Mouse (Mus musculus): ENCODE data around the gene Ugt1a1. TPM values are rescaled to one million over a fixed set of nuclear protein-coding genes. Genes with fewer than 3 reads are reported as not detected.

Gene Ugt1a1
- polyA plus RNA-seq, 1 experiment from 2014 or later: 1.2 TPM

DNA sequence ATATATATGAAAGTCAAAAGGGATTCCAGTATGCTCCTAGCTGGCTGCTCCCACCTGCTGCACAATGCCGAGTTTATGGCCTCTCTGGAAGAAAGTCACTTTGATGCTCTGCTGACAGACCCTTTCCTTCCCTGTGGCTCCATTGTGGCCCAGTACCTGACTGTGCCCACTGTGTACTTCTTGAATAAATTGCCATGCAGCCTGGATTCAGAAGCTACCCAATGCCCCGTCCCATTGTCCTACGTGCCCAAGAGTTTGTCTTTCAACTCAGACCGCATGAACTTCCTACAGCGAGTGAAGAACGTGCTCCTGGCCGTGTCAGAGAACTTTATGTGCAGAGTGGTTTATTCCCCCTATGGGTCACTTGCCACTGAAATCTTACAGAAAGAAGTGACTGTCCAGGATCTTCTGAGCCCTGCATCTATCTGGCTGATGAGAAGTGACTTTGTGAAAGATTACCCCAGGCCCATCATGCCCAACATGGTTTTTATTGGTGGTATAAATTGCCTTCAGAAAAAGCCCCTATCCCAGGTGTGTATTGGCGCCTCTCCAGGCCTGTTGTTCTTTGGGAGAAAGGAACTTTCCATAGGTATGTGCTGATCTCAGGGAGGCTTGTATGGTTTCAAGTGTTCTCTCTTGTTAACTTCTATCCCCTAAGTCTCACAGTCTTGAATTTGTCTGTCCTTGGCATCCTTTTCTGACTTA is 734 bp downstream of the Ugt1a1 start:
- Histone ChIP-seq H3K36me3 (no peaks in the 10 kb centered on the region), H3K4me2 (no peak overlapping the region), H3K27ac (no peak overlapping the region), H3K9me3 (replicated peaks) (peaks cover 57% of the 10 kb centered on the region), H3K4me3 (replicated peaks) (no peak overlapping the region), H3K9ac (no peak overlapping the region), H3K27me3 (no peaks in the 10 kb centered on the region), H3K4me1 (no peaks in the 10 kb centered on the region)
- WGBS: 61% methylated on average over 8 of the region's 8 CpGs
- peak; percentile 19; the same call in 1 of the 2 replicates for ATAC-seq (replicated peaks; ENCODE audit: low FRiP score)

- Histone ChIP-seq H3K9ac (no peak overlapping the region), H3K9me3 (replicated peaks) (peaks cover 59% of the 10 kb centered on the region), H3K4me1 (no peaks in the 10 kb centered on the region), H3K27ac (no peak overlapping the region), H3K36me3 (no peaks in the 10 kb centered on the region), H3K27me3 (no peaks in the 10 kb centered on the region), H3K4me2 (no peak overlapping the region), H3K4me3 (replicated peaks) (no peak overlapping the region)
- 81% methylated on average over 1 of the region's 1 CpGs for WGBS
- ATAC-seq (replicated peaks; ENCODE audit: low FRiP score): no peak
These were observed 1.3 kb downstream of the Ugt1a1 start for GRCm38 (mm10) chr1:88213061-88213460.

- 76% methylated on average over 2 of the region's 2 CpGs for WGBS
- Histone ChIP-seq H3K36me3 (no peaks in the 10 kb centered on the region), H3K4me2 (no peak overlapping the region), H3K9ac (no peak overlapping the region), H3K4me3 (replicated peaks) (no peak overlapping the region), H3K27me3 (no peaks in the 10 kb centered on the region), H3K4me1 (no peaks in the 10 kb centered on the region), H3K27ac (no peak overlapping the region), H3K9me3 (replicated peaks) (peaks cover 59% of the 10 kb centered on the region)
- no peak for ATAC-seq (replicated peaks; ENCODE audit: low FRiP score)
These were observed 2.2 kb downstream of the Ugt1a1 start for GRCm38 (mm10) chr1:88213766-88214461.

DNA sequence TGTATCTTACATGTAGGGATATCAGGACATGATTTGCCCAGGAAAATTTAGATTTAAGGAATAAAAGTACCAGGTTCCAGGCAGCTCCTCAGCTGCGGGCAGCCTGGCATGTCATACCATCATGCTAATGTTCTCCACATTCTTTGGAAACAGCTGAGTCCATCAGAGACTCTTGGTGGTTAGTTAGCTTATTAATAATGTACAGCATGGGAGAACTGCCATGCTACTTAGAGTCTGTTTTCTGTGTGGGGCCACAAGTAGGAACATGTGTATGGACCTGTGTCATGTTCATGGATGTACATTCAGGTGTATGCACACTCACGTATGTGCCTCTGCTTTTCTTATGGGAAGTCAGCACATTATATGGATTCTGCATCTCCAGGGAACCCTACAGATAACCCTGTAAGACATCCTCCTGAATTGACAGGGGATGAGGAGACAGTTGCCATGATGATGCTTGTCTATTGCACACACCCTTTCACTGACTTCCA is 2.7 kb downstream of the Ugt1a1 start:
- 79% methylated on average over 2 of the region's 2 CpGs for WGBS
- no peak overlapping the region for H3K4me3 ChIP-seq (replicated peaks)

GRCm38 (mm10) chr1:88215466-88216380 is 4.0 kb downstream of the Ugt1a1 start:
- H3K9ac ChIP-seq: no peak overlapping the region
- no peaks in the 10 kb centered on the region for H3K27me3 ChIP-seq
- no peak overlapping the region for H3K4me2 ChIP-seq
- peaks cover 59% of the 10 kb centered on the region for H3K9me3 ChIP-seq (replicated peaks)
- no peaks in the 10 kb centered on the region for H3K4me1 ChIP-seq
- ATAC-seq (replicated peaks; ENCODE audit: low FRiP score): 0 out of 2 replicates have a peak, but pooled peaks have one; percentile 2
- no peaks in the 10 kb centered on the region for H3K36me3 ChIP-seq
- no peak overlapping the region for H3K4me3 ChIP-seq (replicated peaks)
- 73% methylated on average over 10 of the region's 10 CpGs for WGBS
- H3K27ac ChIP-seq: no peak overlapping the region

More for the DNA sequence above, 2.7 kb downstream of the Ugt1a1 start:
- ATAC-seq (replicated peaks; ENCODE audit: low FRiP score): no peak
- no peaks in the 10 kb centered on the region for H3K27me3 ChIP-seq
- no peaks in the 10 kb centered on the region for H3K36me3 ChIP-seq
- no peak overlapping the region for H3K27ac ChIP-seq
- H3K4me1 ChIP-seq: no peaks in the 10 kb centered on the region
- H3K4me2 ChIP-seq: no peak overlapping the region
- peaks cover 59% of the 10 kb centered on the region for H3K9me3 ChIP-seq (replicated peaks)
- no peak overlapping the region for H3K9ac ChIP-seq

GRCm38 (mm10) chr1:88216551-88216950 is 4.8 kb downstream of the Ugt1a1 start:
- no peaks in the 10 kb centered on the region for H3K36me3 ChIP-seq
- no peaks in the 10 kb centered on the region for H3K4me1 ChIP-seq
- no peak overlapping the region for H3K4me3 ChIP-seq (replicated peaks)
- H3K4me2 ChIP-seq: no peak overlapping the region
- ATAC-seq (replicated peaks; ENCODE audit: low FRiP score): no peak
- 58% methylated on average over 2 of the region's 2 CpGs for WGBS
- H3K9ac ChIP-seq: no peak overlapping the region
- no peaks in the 10 kb centered on the region for H3K27me3 ChIP-seq
- no peak overlapping the region for H3K27ac ChIP-seq
- H3K9me3 ChIP-seq (replicated peaks): peaks cover 56% of the 10 kb centered on the region

DNA sequence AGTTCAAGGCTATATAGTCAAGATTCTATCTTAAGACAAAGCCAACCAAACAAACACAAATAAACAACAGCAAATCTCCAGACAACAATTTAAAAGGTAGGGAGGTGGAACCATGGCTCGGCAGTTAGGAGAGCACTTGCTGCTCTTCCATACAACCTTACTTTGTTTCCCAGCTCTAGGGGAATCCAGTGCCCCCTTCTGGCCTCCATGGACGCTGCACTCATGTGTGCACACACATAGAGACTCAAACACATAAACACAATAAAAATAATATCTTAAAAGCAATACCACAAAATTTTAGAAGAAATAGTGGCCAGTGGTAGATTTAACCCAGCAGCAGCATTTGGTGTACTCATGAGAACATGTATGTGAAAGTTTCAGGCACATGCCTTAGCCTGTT is 5.4 kb downstream of the Ugt1a1 start:
- Histone ChIP-seq H3K4me1 (no peaks in the 10 kb centered on the region), H3K9me3 (replicated peaks) (peaks cover 50% of the 10 kb centered on the region), H3K4me3 (replicated peaks) (no peak overlapping the region), H3K4me2 (no peak overlapping the region), H3K27me3 (no peaks in the 10 kb centered on the region), H3K36me3 (no peaks in the 10 kb centered on the region), H3K27ac (no peak overlapping the region), H3K9ac (no peak overlapping the region)
- ATAC-seq (replicated peaks; ENCODE audit: low FRiP score): no peak
- 64% methylated on average over 2 of the region's 2 CpGs for WGBS

DNA sequence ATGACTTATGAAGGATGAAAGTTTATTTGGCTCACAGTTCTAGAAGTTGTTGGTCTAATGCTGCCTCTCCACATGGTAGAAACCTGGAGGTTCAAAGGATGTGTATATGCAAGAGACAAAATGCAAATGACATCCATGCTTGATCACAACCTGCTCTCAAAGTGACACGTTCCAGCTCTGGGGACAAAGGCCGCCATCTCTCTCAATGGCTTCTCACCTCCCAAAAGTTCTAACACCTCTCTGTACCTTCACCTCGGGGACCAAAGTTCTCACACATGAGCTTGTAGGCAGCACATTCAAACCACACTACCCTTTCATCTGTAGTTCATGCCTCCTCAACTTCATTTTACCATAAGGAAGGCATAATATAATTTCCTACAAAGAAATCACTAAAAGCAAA is 5.8 kb downstream of the Ugt1a1 start:
- H3K9ac ChIP-seq: no peak overlapping the region
- H3K36me3 ChIP-seq: no peaks in the 10 kb centered on the region
- no peak overlapping the region for H3K4me3 ChIP-seq (replicated peaks)
- peaks cover 46% of the 10 kb centered on the region for H3K9me3 ChIP-seq (replicated peaks)
- H3K27me3 ChIP-seq: no peaks in the 10 kb centered on the region
- no peaks in the 10 kb centered on the region for H3K4me1 ChIP-seq
- H3K4me2 ChIP-seq: no peak overlapping the region
- H3K27ac ChIP-seq: no peak overlapping the region
- WGBS: 39% methylated on average over 3 of the region's 3 CpGs
- no peak for ATAC-seq (replicated peaks; ENCODE audit: low FRiP score)

DNA sequence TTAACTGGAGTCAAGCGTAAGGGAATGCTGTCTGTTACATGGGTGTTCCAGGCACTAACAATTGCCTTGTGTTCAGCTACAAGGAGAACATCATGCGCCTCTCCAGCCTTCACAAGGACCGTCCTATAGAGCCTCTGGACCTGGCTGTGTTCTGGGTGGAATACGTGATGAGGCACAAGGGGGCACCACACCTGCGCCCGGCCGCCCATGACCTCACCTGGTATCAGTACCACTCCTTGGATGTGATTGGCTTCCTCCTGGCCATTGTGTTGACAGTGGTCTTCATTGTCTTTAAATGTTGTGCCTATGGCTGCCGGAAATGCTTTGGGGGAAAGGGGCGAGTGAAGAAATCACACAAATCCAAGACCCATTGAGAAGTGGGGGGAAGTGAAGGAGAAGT is 6.3 kb downstream of the Ugt1a1 start:
- H3K27me3 ChIP-seq: no peaks in the 10 kb centered on the region
- WGBS: 75% methylated on average over 9 of the region's 9 CpGs
- no peak overlapping the region for H3K27ac ChIP-seq
- no peak for ATAC-seq (replicated peaks; ENCODE audit: low FRiP score)
- H3K4me1 ChIP-seq: no peaks in the 10 kb centered on the region
- H3K36me3 ChIP-seq: no peaks in the 10 kb centered on the region
- no peak overlapping the region for H3K4me2 ChIP-seq
- H3K9me3 ChIP-seq (replicated peaks): peaks cover 41% of the 10 kb centered on the region
- H3K9ac ChIP-seq: no peak overlapping the region
- H3K4me3 ChIP-seq (replicated peaks): no peak overlapping the region

DNA sequence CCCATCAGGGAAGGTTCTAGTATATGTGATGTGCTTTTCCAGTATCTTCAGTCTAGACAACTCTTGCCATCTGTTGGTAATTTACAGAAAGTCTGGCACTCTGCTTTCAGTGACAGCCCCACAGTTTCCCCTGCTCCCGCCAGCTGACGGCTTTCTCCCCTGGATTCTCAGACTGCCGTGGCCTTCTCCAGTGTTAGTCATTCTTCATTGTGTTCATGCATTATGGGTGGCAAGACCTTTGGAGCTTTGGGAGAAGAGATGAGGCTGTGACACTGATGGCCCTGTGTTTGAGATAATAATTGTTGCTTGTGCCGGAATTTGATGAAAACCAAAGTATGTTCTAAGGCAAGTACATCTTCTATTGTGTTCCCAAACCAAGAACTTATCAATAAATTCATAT is 6.8 kb downstream of the Ugt1a1 start:
- Histone ChIP-seq H3K27me3 (no peaks in the 10 kb centered on the region), H3K4me2 (no peak overlapping the region), H3K4me1 (no peaks in the 10 kb centered on the region), H3K9me3 (replicated peaks) (peaks cover 36% of the 10 kb centered on the region), H3K36me3 (no peaks in the 10 kb centered on the region), H3K9ac (no peak overlapping the region), H3K4me3 (replicated peaks) (no peak overlapping the region), H3K27ac (no peak overlapping the region)
- 52% methylated on average over 4 of the region's 4 CpGs for WGBS
- ATAC-seq (replicated peaks; ENCODE audit: low FRiP score): no peak

DNA sequence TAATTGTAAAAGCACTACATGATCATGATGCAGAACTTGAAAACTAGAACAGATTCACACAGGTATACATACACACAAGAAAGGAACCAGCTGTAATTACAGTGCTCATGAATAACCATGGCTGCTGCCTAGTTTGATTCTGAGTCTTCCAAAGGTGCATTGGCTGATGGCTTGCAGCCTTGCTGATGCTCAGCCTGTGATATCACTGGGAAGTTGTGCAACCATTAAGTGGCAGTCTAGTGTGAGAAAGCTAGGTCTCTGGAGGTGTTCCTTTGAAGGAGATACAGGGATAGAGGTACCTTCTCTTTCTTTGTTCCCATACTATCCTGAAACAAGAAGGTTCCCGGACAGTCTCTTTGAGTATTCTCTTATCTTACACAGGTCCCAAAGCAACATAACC is 7.3 kb downstream of the Ugt1a1 start:
- no peak overlapping the region for H3K27ac ChIP-seq
- H3K9me3 ChIP-seq (replicated peaks): peaks cover 31% of the 10 kb centered on the region
- H3K4me2 ChIP-seq: no peak overlapping the region
- H3K4me3 ChIP-seq (replicated peaks): no peak overlapping the region
- ATAC-seq (replicated peaks; ENCODE audit: low FRiP score): no peak
- no peaks in the 10 kb centered on the region for H3K27me3 ChIP-seq
- WGBS: 14% methylated on average over 1 of the region's 1 CpGs
- H3K9ac ChIP-seq: no peak overlapping the region
- no peaks in the 10 kb centered on the region for H3K4me1 ChIP-seq
- H3K36me3 ChIP-seq: no peaks in the 10 kb centered on the region

- H3K9ac ChIP-seq: no peak overlapping the region
- no peak for ATAC-seq (replicated peaks; ENCODE audit: low FRiP score)
- no peak overlapping the region for H3K27ac ChIP-seq
- H3K9me3 ChIP-seq (replicated peaks): peaks cover 21% of the 10 kb centered on the region
- no peak overlapping the region for H3K4me3 ChIP-seq (replicated peaks)
- H3K27me3 ChIP-seq: no peaks in the 10 kb centered on the region
- H3K4me1 ChIP-seq: no peaks in the 10 kb centered on the region
- H3K4me2 ChIP-seq: no peak overlapping the region
- H3K36me3 ChIP-seq: no peaks in the 10 kb centered on the region
These were observed 8.6 kb downstream of the Ugt1a1 start for GRCm38 (mm10) chr1:88220336-88220735.

Measured in kidney, embryonic 15.5 days (tissue).